Mouse (Mus musculus): ENCODE measurements around the gene Gm364. TPM values are rescaled to one million over a fixed set of nuclear protein-coding genes. Genes with fewer than 3 reads are reported as not detected.

Gm364 gene
- total RNA-seq, 2 experiments from 2014 or later: not detected

Other genes starting within 250 kb of the Gm364 start
- not detected for gene Cd40lg, start 197.0 kb upstream of the Gm364 start, total RNA-seq (2021)
- gene Arhgef6, start 70.4 kb upstream of the Gm364 start, total RNA-seq (2021): 10 to 100 TPM in 1 of 2 experiments, 1 to 10 TPM in 1; 8.1 to 13.0 TPM
- 10 to 100 TPM; 43.1 to 45.5 TPM for gene Rbmx, start 16.1 kb upstream of the Gm364 start, total RNA-seq (2021)
- gene Gpr101, start 94.6 kb downstream of the Gm364 start, total RNA-seq (2021): 1 to 10 TPM; 4.5 to 6.3 TPM